Mouse (Mus musculus) stomach, embryonic 14.5 days (tissue): ENCODE measurements around the gene Zfp316. TPM values are rescaled to one million over a fixed set of nuclear protein-coding genes. Genes with fewer than 3 reads are reported as not detected.

Source experiments
- ATAC-seq: fragments of 200-750 bp; cut with Nextera tagmentation; 2 replicates; pipeline ENCODE4 v1.8.0; 2017; ENCODE audit warnings: low read depth, moderate TSS enrichment; ENCODE audit not compliant: insufficient number of reproducible peaks, insufficient read depth, low FRiP score
- H3K27ac ChIP-seq: fragments of 300-500 bp; sonication (generic); 2 replicates; pipeline ENCODE4 v1.5.1; 2014; ENCODE audit warnings: mild to moderate bottlenecking, low read length, moderate library complexity, mixed read lengths
- H3K27me3 ChIP-seq: fragments of 300-500 bp; sonication (generic); 2 replicates; pipeline ENCODE4 v1.6.1; 2014; ENCODE audit warnings: low read length, control low read depth, mixed read lengths; ENCODE audit not compliant: control insufficient read depth, insufficient read depth
- H3K36me3 ChIP-seq: fragments of 300-500 bp; sonication (generic); 2 replicates; pipeline ENCODE4 v1.6.1; 2014; ENCODE audit warnings: mild to moderate bottlenecking, control low read depth, low read length, moderate library complexity, mixed read lengths; ENCODE audit not compliant: control insufficient read depth, insufficient read depth
- H3K4me1 ChIP-seq: fragments of 300-500 bp; sonication (generic); 2 replicates; pipeline ENCODE4 v1.6.1; 2014; ENCODE audit warnings: low read length, control low read depth, mixed read lengths; ENCODE audit not compliant: control insufficient read depth, insufficient read depth
- H3K4me2 ChIP-seq: fragments of 300-500 bp; sonication (generic); replicated peaks from 2 replicates; pipeline ENCODE4 v1.6.1; 2014; ENCODE audit warnings: low read depth, low read length, control low read depth
- H3K4me3 ChIP-seq: fragments of 300-500 bp; sonication (generic); 2 replicates; pipeline ENCODE4 v1.5.1; 2014; ENCODE audit warnings: low read depth, low read length, control low read depth
- H3K9ac ChIP-seq: fragments of 300-500 bp; sonication (generic); replicated peaks from 2 replicates; pipeline ENCODE4 v1.6.1; 2014; ENCODE audit warnings: low read depth, mild to moderate bottlenecking, control low read depth, low read length, moderate library complexity, mixed read lengths
- H3K9me3 ChIP-seq: fragments of 300-500 bp; sonication (generic); 2 replicates; pipeline ENCODE4 v1.6.1; 2016; ENCODE audit warnings: low read depth, low read length, control low read depth; ENCODE audit not compliant: control insufficient read depth
- WGBS: fragments of 180-500 bp; shearing (Covaris S2); extraction: QIAGEN DNeasy Blood & Tissue Kit; methylation state at CpG from one replicate; pipeline ENCODE4 v1.1.7; 2014; 5-methylcytosine and 5-hydroxymethylcytosine counted together
- polyA plus RNA-seq: library from polyadenylated mRNA; unstranded; fragments of >200 nt; fragmentation: Nextera tagmentation; extraction: Ambion mirVana; gene quantifications from 2 replicates; pipeline ENCODE4 v1.2.1, GENCODE M21; 2014

Zfp316 gene
- polyA plus RNA-seq, 1 experiment from 2014 or later = 1.5 TPM

- no peak overlapping the region for H3K4me2 ChIP-seq
- 41% methylated on average over 24 of the region's 24 CpGs for WGBS
- 0 out of 2 replicates have a peak, but pooled peaks cover 8% of the 10 kb centered on the region for H3K4me1 ChIP-seq
- no peak overlapping the region for H3K9ac ChIP-seq
- no peaks in the 10 kb centered on the region for H3K9me3 ChIP-seq
- H3K36me3 ChIP-seq = peaks cover 4% of the 10 kb centered on the region; the same call in 1 of the 2 replicates
- H3K27ac ChIP-seq = no peak overlapping the region
- no peak for ATAC-seq
- H3K27me3 ChIP-seq = peaks cover 56% of the 10 kb centered on the region
- H3K4me3 ChIP-seq = no peak overlapping the region
These were observed 14.7 kb downstream of the Zfp316 start for GRCm38 (mm10) chr5:143255131-143255519.

GRCm38 (mm10) chr5:143254487-143255130 lies 15.2 kb downstream of the Zfp316 start:
- Histone ChIP-seq H3K9me3 (no peaks in the 10 kb centered on the region), H3K4me2 (peak overlapping the region; percentile 72; the same call in 1 of the 2 replicates), H3K27ac (no peak overlapping the region), H3K9ac (no peak overlapping the region), H3K4me1 (0 out of 2 replicates have a peak, but pooled peaks cover 8% of the 10 kb centered on the region), H3K36me3 (peaks cover 4% of the 10 kb centered on the region; the same call in 1 of the 2 replicates), H3K27me3 (peaks cover 56% of the 10 kb centered on the region), H3K4me3 (peak overlapping the region; percentile 30; the same call in 1 of the 2 replicates)
- ATAC-seq = no peak
- 26% methylated on average over 66 of the region's 66 CpGs for WGBS

GRCm38 (mm10) chr5:143253881-143254486 lies 15.8 kb downstream of the Zfp316 start:
- H3K4me3 ChIP-seq = peak overlapping the region; percentile 30
- 0 out of 2 replicates have a peak, but pooled peaks cover 8% of the 10 kb centered on the region for H3K4me1 ChIP-seq
- WGBS = 8% methylated on average over 81 of the region's 81 CpGs
- peaks cover 4% of the 10 kb centered on the region; the same call in 1 of the 2 replicates for H3K36me3 ChIP-seq
- H3K27ac ChIP-seq = no peak overlapping the region
- H3K27me3 ChIP-seq = peaks cover 56% of the 10 kb centered on the region
- H3K9ac ChIP-seq = 0 out of 2 replicates have a peak overlapping the region, but pooled peaks have one; percentile 10
- ATAC-seq = peak; percentile 39; the same call in 1 of the 2 replicates
- H3K9me3 ChIP-seq = no peaks in the 10 kb centered on the region
- H3K4me2 ChIP-seq = peak overlapping the region; percentile 72

GRCm38 (mm10) chr5:143253186-143253880 lies 16.5 kb downstream of the Zfp316 start:
- Histone ChIP-seq H3K4me1 (0 out of 2 replicates have a peak, but pooled peaks cover 8% of the 10 kb centered on the region), H3K4me3 (peak overlapping the region; percentile 30), H3K27me3 (peaks cover 56% of the 10 kb centered on the region), H3K9me3 (no peaks in the 10 kb centered on the region), H3K36me3 (peaks cover 10% of the 10 kb centered on the region; the same call in 1 of the 2 replicates), H3K9ac (0 out of 2 replicates have a peak overlapping the region, but pooled peaks have one; percentile 10), H3K27ac (no peak overlapping the region), H3K4me2 (peak overlapping the region; percentile 72)
- WGBS = 5% methylated on average over 103 of the region's 103 CpGs
- ATAC-seq = peak; percentile 16; the same call in 1 of the 2 replicates

- Histone ChIP-seq H3K9ac (no peak overlapping the region), H3K4me3 (peak overlapping the region; percentile 30; the same call in 1 of the 2 replicates), H3K27me3 (peaks cover 56% of the 10 kb centered on the region), H3K36me3 (peaks cover 15% of the 10 kb centered on the region; the same call in 1 of the 2 replicates), H3K4me2 (no peak overlapping the region), H3K27ac (no peak overlapping the region), H3K4me1 (0 out of 2 replicates have a peak, but pooled peaks cover 8% of the 10 kb centered on the region), H3K9me3 (no peaks in the 10 kb centered on the region)
- ATAC-seq = no peak
- WGBS = 44% methylated on average over 18 of the region's 18 CpGs
These were observed 17.0 kb downstream of the Zfp316 start for GRCm38 (mm10) chr5:143252791-143253185.

- Histone ChIP-seq H3K9ac (no peak overlapping the region), H3K9me3 (no peaks in the 10 kb centered on the region), H3K4me2 (no peak overlapping the region), H3K36me3 (peaks cover 20% of the 10 kb centered on the region; the same call in 1 of the 2 replicates), H3K4me1 (0 out of 2 replicates have a peak, but pooled peaks cover 8% of the 10 kb centered on the region), H3K27ac (no peak overlapping the region), H3K4me3 (no peak overlapping the region), H3K27me3 (peaks cover 50% of the 10 kb centered on the region)
- WGBS = 62% methylated on average over 6 of the region's 6 CpGs
- ATAC-seq = no peak
These were observed 17.8 kb downstream of the Zfp316 start for GRCm38 (mm10) chr5:143252039-143252438.

- no peak overlapping the region for H3K9ac ChIP-seq
- H3K36me3 ChIP-seq = peaks cover 77% of the 10 kb centered on the region
- H3K4me3 ChIP-seq = no peak overlapping the region
- no peaks in the 10 kb centered on the region for H3K9me3 ChIP-seq
- no peak overlapping the region for H3K4me2 ChIP-seq
- no peak for ATAC-seq
- no peaks in the 10 kb centered on the region for H3K27me3 ChIP-seq
- 94% methylated on average over 26 of the region's 26 CpGs for WGBS
- H3K4me1 ChIP-seq = no peaks in the 10 kb centered on the region
- no peak overlapping the region for H3K27ac ChIP-seq
These were observed 24.9 kb downstream of the Zfp316 start for GRCm38 (mm10) chr5:143244926-143245325.

GRCm38 (mm10) chr5:143236036-143236435 lies 33.8 kb downstream of the Zfp316 start:
- ATAC-seq = no peak
- Histone ChIP-seq H3K4me2 (peak overlapping the region; percentile 71), H3K9me3 (no peaks in the 10 kb centered on the region), H3K4me1 (peaks cover 8% of the 10 kb centered on the region; the same call in 1 of the 2 replicates), H3K27ac (no peak overlapping the region), H3K27me3 (no peaks in the 10 kb centered on the region), H3K36me3 (peaks cover 19% of the 10 kb centered on the region), H3K9ac (peak overlapping the region; percentile 83), H3K4me3 (peak overlapping the region; percentile 56)
- WGBS = 46% methylated on average over 9 of the region's 9 CpGs
